In genomic region chr6:50725640-50726039, GRCm38 (mm10) we compare ENCODE assay signal across 24 mouse cellular contexts.
DNase-seq lines count a peak whose midpoint lies in the region; ATAC-seq lines count a peak whose summit lies in the region.
"Had no signal": no experiment of that assay in that cellular context is flagged by ENCODE, and none has a peak within 500 bp of the region (broad histone marks: within the 10 kb centered on the region; RNA-seq: fewer than 3 reads in every experiment).

No protein-coding gene starts in this region.

- H3K9me3 ChIP-seq in hindbrain, embryonic 16.5 days (ENCODE audit: control insufficient read depth, low read length) = no peaks in the 10 kb centered on the region
- H3K9me3 ChIP-seq in hindbrain, embryonic 14.5 days (ENCODE audit: control insufficient read depth, low read length) = no peaks in the 10 kb centered on the region
- H3K9me3 ChIP-seq in neural tube, embryonic 13.5 days = no peaks in the 10 kb centered on the region
- H3K9me3 ChIP-seq in limb, embryonic 15.5 days = no peaks in the 10 kb centered on the region
- H3K9me3 ChIP-seq: embryonic facial prominence, embryonic 12.5 days; embryonic facial prominence, embryonic 15.5 days; G1E; hindbrain, embryonic 12.5 days had no signal

- 0 out of 2 replicates have a peak, but pooled peaks have one; percentile 24 for ATAC-seq in hindbrain, embryonic 16.5 days
- no peak for ATAC-seq in hindbrain, embryonic 14.5 days (ENCODE audit: low FRiP score)
- peak; percentile 72 for ATAC-seq in neural tube, embryonic 13.5 days (ENCODE audit: low read depth)
- peak; percentile 52; the same call in 1 of the 2 replicates for ATAC-seq in limb, embryonic 15.5 days (ENCODE audit: insufficient number of reproducible peaks, low FRiP score, low TSS enrichment, low read depth)
- ATAC-seq: forebrain, embryonic 14.5 days; forebrain, postnatal 0 days; hindbrain, postnatal 0 days had no signal

- no peak overlapping the region for H3K9ac ChIP-seq in hindbrain, embryonic 16.5 days (ENCODE audit: low read depth, low read length)
- no peak overlapping the region for H3K9ac ChIP-seq in hindbrain, embryonic 14.5 days
- H3K9ac ChIP-seq in neural tube, embryonic 13.5 days = no peak overlapping the region
- H3K9ac ChIP-seq in limb, embryonic 15.5 days = no peak overlapping the region
- H3K9ac ChIP-seq: embryonic facial prominence, embryonic 12.5 days; embryonic facial prominence, embryonic 15.5 days; forebrain, postnatal 0 days; hindbrain, embryonic 12.5 days had no signal

- DNase-seq in hindbrain, embryonic 14.5 days (ENCODE audit: low spot score) = no peak
- no peak for DNase-seq in neural tube, embryonic 10.5 days (ENCODE audit: extremely low spot score, low spot score)
- DNase-seq in right cerebral cortex, adult 2 months (ENCODE audit: low spot score in 2 of 2) = no peak
- no peak for DNase-seq in thymus, postnatal 36 days
- DNase-seq: adrenal gland, adult 2 months; adrenal gland, postnatal 14 days; B cell, adult 2 months; cerebellum, adult 11 months; cerebellum, adult 2 months; cerebellum, adult 9-11 months; cerebellum, postnatal 25 days; forebrain, postnatal 0 days; gastrocnemius, postnatal 25 days had no signal

- peaks cover 3% of the 10 kb centered on the region; the same call in 1 of the 2 replicates for H3K4me1 ChIP-seq in hindbrain, embryonic 16.5 days (ENCODE audit: control insufficient read depth, insufficient read depth, low read depth, low read length)
- no peaks in the 10 kb centered on the region for H3K4me1 ChIP-seq in hindbrain, embryonic 14.5 days (replicated peaks; ENCODE audit: control insufficient read depth, insufficient read depth, low read length)
- peaks cover 17% of the 10 kb centered on the region for H3K4me1 ChIP-seq in neural tube, embryonic 13.5 days (replicated peaks)
- peaks cover 19% of the 10 kb centered on the region for H3K4me1 ChIP-seq in limb, embryonic 15.5 days

- H3K36me3 ChIP-seq in hindbrain, embryonic 16.5 days (ENCODE audit: control insufficient read depth, insufficient read depth, low read length) = no peaks in the 10 kb centered on the region
- H3K36me3 ChIP-seq in hindbrain, embryonic 14.5 days (replicated peaks; ENCODE audit: control insufficient read depth, insufficient read depth) = no peaks in the 10 kb centered on the region
- no peaks in the 10 kb centered on the region for H3K36me3 ChIP-seq in neural tube, embryonic 13.5 days
- H3K36me3 ChIP-seq in limb, embryonic 15.5 days = no peaks in the 10 kb centered on the region
- H3K36me3 ChIP-seq: embryonic facial prominence, embryonic 12.5 days; embryonic facial prominence, embryonic 15.5 days; G1E; hindbrain, embryonic 12.5 days had no signal

- no peaks in the 10 kb centered on the region for H3K27me3 ChIP-seq in hindbrain, embryonic 16.5 days (replicated peaks; ENCODE audit: control insufficient read depth, insufficient read depth, low read length)
- H3K27me3 ChIP-seq in hindbrain, embryonic 14.5 days (ENCODE audit: control insufficient read depth, insufficient read depth, low read length) = no peaks in the 10 kb centered on the region
- H3K27me3 ChIP-seq in neural tube, embryonic 13.5 days = no peaks in the 10 kb centered on the region
- peaks cover 18% of the 10 kb centered on the region for H3K27me3 ChIP-seq in limb, embryonic 15.5 days
- H3K27me3 ChIP-seq: CH12.LX; embryonic facial prominence, embryonic 12.5 days; embryonic facial prominence, embryonic 15.5 days; hindbrain, embryonic 12.5 days had no signal

- no peak overlapping the region for H3K4me3 ChIP-seq in hindbrain, embryonic 16.5 days (ENCODE audit: low read length)
- H3K4me3 ChIP-seq in hindbrain, embryonic 14.5 days (replicated peaks; ENCODE audit: low read length) = no peak overlapping the region
- H3K4me3 ChIP-seq in neural tube, embryonic 13.5 days = no peak overlapping the region
- H3K4me3 ChIP-seq in limb, embryonic 15.5 days = no peak overlapping the region
- H3K4me3 ChIP-seq: embryonic facial prominence, embryonic 12.5 days; embryonic facial prominence, embryonic 15.5 days; hindbrain, embryonic 12.5 days had no signal

- WGBS in hindbrain, embryonic 16.5 days = 74% methylated on average over 3 of the region's 3 CpGs
- 77% methylated on average over 3 of the region's 3 CpGs for WGBS in hindbrain, embryonic 14.5 days
- WGBS in neural tube, embryonic 13.5 days = 60% methylated on average over 3 of the region's 3 CpGs
- 36% methylated on average over 3 of the region's 3 CpGs for WGBS in limb, embryonic 15.5 days

- H3K27ac ChIP-seq in hindbrain, embryonic 16.5 days (ENCODE audit: low read depth, low read length) = no peak overlapping the region
- no peak overlapping the region for H3K27ac ChIP-seq in hindbrain, embryonic 14.5 days
- 0 out of 2 replicates have a peak overlapping the region, but pooled peaks have one; percentile 23 for H3K27ac ChIP-seq in neural tube, embryonic 13.5 days (replicated peaks)
- no peak overlapping the region for H3K27ac ChIP-seq in limb, embryonic 15.5 days
- H3K27ac ChIP-seq: embryonic facial prominence, embryonic 12.5 days; hindbrain, embryonic 12.5 days; hindbrain, postnatal 0 days had no signal

- H3K4me2 ChIP-seq in hindbrain, embryonic 16.5 days (ENCODE audit: low read length) = no peak overlapping the region
- no peak overlapping the region for H3K4me2 ChIP-seq in hindbrain, embryonic 14.5 days (replicated peaks)
- H3K4me2 ChIP-seq in neural tube, embryonic 13.5 days = no peak overlapping the region
- H3K4me2 ChIP-seq in limb, embryonic 15.5 days = no peak overlapping the region
- H3K4me2 ChIP-seq: embryonic facial prominence, embryonic 12.5 days; embryonic facial prominence, embryonic 15.5 days; heart, embryonic 11.5 days; hindbrain, embryonic 12.5 days had no signal
